Mouse (Mus musculus): ENCODE data around the gene Olfr1402. TPM values are rescaled to one million over a fixed set of nuclear protein-coding genes. Genes with fewer than 3 reads are reported as not detected.

The Olfr1402 gene
- not detected for polyA plus RNA-seq (2021)

DNA sequence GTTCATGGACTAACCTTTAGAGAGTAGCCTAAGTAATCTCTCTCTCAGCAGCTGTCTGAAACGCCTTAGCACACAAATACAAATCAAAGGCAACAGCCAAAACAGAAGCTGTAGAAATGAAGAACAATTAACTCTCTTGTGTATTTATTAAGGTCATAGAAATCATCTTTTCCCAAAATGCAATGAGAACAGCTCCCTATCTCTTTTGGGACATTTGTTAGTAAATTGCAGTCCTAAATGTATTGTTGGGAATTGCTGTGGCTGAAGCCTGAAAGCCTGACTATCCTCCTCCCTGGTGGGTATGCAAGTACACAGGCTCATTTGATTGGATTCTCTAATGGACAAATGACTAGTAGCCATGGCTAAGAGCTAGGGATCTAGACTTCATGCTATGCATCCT is at the start of gene Olfr1402:
Olfr1402 (minus strand) TSS at position 101 of the 400 bp plus-strand sequence.
- DNase-seq (ENCODE audit: low read depth, low spot score) (no peak), ATAC-seq (no peak)
- ChIA-PET POLR2A (no interaction called here), CTCF (interaction anchor here (1.5 kb wide), 1 partner anchor 10 kb away, joined by 7 read pairs; no protein-coding TSS in a partner anchor)
- in situ Hi-C loops (cut with MboI; ENCODE audit: low pct_unique_long_range_greater_than_20kb), result no loop called here
- no peak for TF ChIP-seq CTCF (IDR thresholded peaks at IDR 0.05)
- H3K27me3 ChIP-seq, result peaks cover 5% of the 10 kb centered on the region

DNA sequence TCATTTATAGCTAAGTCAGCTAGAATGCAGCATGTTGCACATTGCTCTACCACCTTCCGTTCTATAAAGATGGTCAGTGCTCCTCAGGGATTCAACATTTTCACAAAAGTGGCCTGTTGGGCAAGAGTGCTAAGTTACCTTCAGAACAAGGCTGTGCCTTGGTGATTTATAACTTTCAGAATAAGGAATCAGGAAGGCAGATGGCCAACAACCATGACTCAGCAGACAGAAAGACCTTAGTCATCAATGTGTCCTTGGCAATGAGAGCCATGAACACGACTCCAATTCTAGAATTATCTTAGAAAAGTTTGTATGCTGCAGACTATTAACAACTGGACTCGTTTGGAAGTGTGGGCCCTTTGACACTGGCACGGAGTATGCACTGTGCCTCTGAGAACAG is 33.5 kb upstream of the Olfr1402 start:
- ChIA-PET POLR2A (no interaction called here), CTCF (no interaction called here)
- no peak for TF ChIP-seq CTCF (IDR thresholded peaks at IDR 0.05)
- DNase-seq (ENCODE audit: low read depth, low spot score) (no peak), ATAC-seq (no peak)
- in situ Hi-C loops (cut with MboI; ENCODE audit: low pct_unique_long_range_greater_than_20kb), result no loop called here
- peaks cover 21% of the 10 kb centered on the region for H3K27me3 ChIP-seq

DNA sequence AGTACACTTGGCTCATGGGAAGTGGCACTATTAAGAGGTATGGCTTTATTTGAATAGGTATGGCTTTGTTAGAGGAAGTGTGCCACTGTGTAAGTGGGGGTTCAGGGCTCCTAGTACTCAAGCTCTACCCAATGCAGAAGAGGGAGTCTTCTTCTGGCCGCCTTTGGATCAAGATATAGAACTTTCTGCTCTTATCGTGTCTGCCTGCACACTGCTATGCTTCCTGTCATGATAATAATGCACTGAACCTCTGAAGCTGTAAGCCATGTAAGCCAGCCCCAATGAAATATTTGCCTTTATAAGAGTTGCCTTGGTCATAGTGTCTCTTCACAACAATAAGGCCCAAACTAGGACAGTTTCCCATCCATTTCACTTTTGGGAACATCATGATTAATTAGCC is 16.8 kb upstream of the Olfr1402 start:
- H3K27me3 ChIP-seq, result peaks cover 6% of the 10 kb centered on the region
- ChIA-PET CTCF (no interaction called here), POLR2A (no interaction called here)
- no peak for TF ChIP-seq CTCF (IDR thresholded peaks at IDR 0.05)
- in situ Hi-C loops (cut with MboI; ENCODE audit: low pct_unique_long_range_greater_than_20kb), result no loop called here
- DNase-seq (ENCODE audit: low read depth, low spot score) (no peak), ATAC-seq (no peak)

DNA sequence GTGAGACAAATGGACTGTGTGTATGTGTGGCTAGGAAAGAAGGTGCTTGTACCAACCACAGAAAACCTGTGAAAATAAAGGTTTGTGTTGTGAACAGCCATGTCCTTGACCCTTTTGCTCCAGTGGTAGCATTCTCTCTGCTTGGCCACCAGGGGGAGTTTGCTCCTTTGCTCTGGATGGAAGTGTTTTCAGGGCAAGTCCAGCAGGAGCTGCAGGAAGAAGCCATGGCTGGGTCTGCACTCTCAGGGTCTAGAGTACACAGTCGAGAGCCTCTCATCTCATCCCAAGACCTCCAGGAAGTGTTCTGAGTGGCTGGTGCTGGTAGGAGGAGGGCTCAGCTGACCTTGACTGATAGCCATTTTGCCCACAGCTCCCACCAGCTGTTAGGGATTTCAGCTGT is 27.5 kb downstream of the Olfr1402 start:
- peak; percentile 91 for TF ChIP-seq CTCF (IDR thresholded peaks at IDR 0.05)
- in situ Hi-C loops (cut with MboI; ENCODE audit: low pct_unique_long_range_greater_than_20kb), result no loop called here
- ChIA-PET CTCF (interaction anchor here (0.8 to 4.4 kb wide), 11 partner anchors 8 to 191 kb away, joined by 3 to 23 read pairs (median 3); no protein-coding TSS in a partner anchor), POLR2A (no interaction called here)
- DNase-seq (ENCODE audit: low read depth, low spot score) (no peak), ATAC-seq (peak; percentile 62)
- H3K27me3 ChIP-seq, result no peaks in the 10 kb centered on the region

DNA sequence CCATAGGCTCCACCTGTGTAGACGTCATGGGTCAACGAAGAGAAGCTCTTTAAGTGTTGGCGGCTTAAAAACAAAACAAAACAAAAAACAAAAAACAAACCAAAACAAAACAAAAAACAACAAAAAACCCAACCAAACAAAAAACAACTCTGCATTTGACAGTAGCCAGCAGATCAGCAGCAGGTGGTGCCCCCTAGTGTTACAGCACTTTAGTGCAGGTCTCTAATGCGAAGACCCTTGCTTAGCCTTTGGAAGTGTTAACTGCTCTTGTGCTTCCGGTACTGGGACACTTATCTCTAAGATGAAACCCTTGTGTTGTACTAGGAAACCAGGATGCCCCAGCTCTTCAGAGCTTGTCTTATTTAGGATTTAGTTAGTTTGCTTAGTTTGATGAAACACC is 28.7 kb downstream of the Olfr1402 start:
- ChIA-PET CTCF (interaction anchor here (1.1 to 4.4 kb wide), 7 partner anchors 8 to 192 kb away, joined by 3 to 23 read pairs (median 4); no protein-coding TSS in a partner anchor), POLR2A (no interaction called here)
- DNase-seq (ENCODE audit: low read depth, low spot score), result no peak
- in situ Hi-C loops (cut with MboI; ENCODE audit: low pct_unique_long_range_greater_than_20kb), result no loop called here
- no peaks in the 10 kb centered on the region for H3K27me3 ChIP-seq
- TF ChIP-seq CTCF (IDR thresholded peaks at IDR 0.05), result peak; percentile 79
- no peak for ATAC-seq

DNA sequence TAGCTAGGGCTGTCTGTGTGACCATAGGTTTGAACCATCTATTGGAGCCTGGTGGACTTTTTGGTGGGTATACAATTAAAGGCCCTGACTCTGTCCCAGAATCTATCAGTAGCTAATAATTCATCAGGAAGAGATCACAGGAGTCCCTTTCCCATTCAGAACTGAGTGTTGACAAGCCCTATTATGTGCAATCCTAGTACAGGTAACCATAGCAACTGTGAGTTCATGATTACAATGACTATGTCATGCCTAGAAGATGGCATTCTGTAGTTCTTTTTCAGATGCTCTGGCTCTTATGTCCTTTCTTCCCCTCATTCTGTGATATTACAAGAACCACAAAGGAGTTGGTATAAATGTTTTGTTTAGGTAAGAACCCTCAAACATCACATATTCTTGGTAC is 51.4 kb downstream of the Olfr1402 start:
- no peak for DNase-seq (ENCODE audit: low read depth, low spot score)
- no peak for ATAC-seq
- ChIA-PET POLR2A (no interaction called here), CTCF (interaction anchor here (0.7 to 1.5 kb wide), 3 partner anchors 14 to 32 kb away, joined by 3 read pairs; no protein-coding TSS in a partner anchor)
- in situ Hi-C loops (cut with MboI; ENCODE audit: low pct_unique_long_range_greater_than_20kb), result no loop called here
- H3K27me3 ChIP-seq, result peaks cover 3% of the 10 kb centered on the region
- TF ChIP-seq CTCF (IDR thresholded peaks at IDR 0.05), result no peak

DNA sequence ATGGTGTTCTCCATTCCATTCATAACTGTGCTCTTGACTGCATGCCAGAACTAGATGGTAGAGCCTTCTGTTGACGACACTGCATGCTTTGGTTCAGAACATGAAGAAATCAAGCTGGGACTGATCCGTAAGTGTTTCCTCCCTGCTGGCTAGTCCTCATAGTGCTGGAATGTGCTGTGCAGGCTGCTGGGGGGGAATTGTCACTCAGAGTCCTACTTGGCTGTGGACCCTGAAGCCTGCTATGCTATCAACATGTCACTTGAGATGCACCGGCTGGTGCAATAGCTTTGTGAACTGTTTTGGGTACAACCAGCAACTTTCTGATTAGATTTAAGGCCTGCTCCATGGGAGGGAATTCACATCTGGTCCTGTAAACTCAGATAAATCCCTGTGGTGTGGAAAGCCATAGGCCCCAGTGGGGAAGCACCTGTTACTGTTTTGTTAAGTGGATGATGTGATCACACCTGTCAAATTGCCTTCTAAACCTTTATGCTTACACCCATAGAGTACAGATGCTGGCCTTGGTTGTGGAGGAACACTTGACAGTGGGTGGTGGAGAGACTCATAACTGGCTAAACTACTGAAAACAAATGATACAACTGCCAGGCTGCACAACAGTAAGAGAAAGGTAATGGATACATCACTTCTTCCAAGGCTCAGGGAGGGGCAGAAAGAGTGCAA is 58.3 kb downstream of the Olfr1402 start:
- ATAC-seq (no peak), DNase-seq (ENCODE audit: low read depth, low spot score) (no peak)
- TF ChIP-seq CTCF (IDR thresholded peaks at IDR 0.05), result no peak
- POLR2A ChIA-PET, result no interaction called here
- peaks cover 3% of the 10 kb centered on the region for H3K27me3 ChIP-seq
- in situ Hi-C loops (cut with MboI; ENCODE audit: low pct_unique_long_range_greater_than_20kb), result no loop called here
- CTCF ChIA-PET, result no interaction called here

DNA sequence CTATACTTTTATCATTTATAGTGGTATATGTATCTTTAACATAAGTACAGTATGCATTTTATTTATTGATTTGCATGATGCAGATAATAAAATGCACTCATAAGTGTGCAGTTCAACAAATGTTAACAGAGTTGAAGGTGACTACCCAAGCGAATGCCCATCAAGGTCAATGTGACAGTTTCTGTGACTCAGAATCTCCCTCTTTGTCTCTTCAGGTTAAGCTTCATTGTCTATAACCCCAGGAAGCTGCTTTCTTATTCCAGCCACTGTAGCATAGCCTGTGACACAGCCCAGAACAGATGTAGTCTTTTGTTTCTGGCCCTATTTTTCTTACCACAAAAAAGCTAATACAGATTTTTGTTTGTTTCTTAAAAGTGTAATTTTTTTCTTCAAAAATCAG is 63.4 kb downstream of the Olfr1402 start:
- TF ChIP-seq CTCF (IDR thresholded peaks at IDR 0.05), result no peak
- DNase-seq (ENCODE audit: low read depth, low spot score) (no peak), ATAC-seq (no peak)
- in situ Hi-C loops (cut with MboI; ENCODE audit: low pct_unique_long_range_greater_than_20kb), result no loop called here
- peaks cover 3% of the 10 kb centered on the region for H3K27me3 ChIP-seq
- ChIA-PET POLR2A (no interaction called here), CTCF (interaction anchor here (0.9 to 1.3 kb wide), 4 partner anchors 11 to 200 kb away, joined by 3 read pairs; partner anchors contain the start of gene Acp6)

Other genes with a start within 250 kb of the Olfr1402 start
- gene Bcl9, start 124.1 kb downstream of the Olfr1402 start, polyA plus RNA-seq (2021), result 37.5 TPM
- gene Chd1l, start 188.2 kb upstream of the Olfr1402 start, polyA plus RNA-seq (2021), result 23.2 TPM
- gene Fmo5, start 206.8 kb upstream of the Olfr1402 start, polyA plus RNA-seq (2021), result 1.9 TPM
- 7.8 TPM for gene Prkab2, start 236.2 kb upstream of the Olfr1402 start, polyA plus RNA-seq (2021)